Mouse (Mus musculus): Measurements from ENCODE around the gene Lonp1. TPM values are rescaled to one million over a fixed set of nuclear protein-coding genes. Genes with fewer than 3 reads are reported as not detected.
"Not testable (repeated sequence)": the region's sequence is repeated elsewhere in the genome, so short reads cannot be mapped to it uniquely, and the experiment has no call there.

Lonp1 gene
- polyA plus RNA-seq, 1 experiment from 2014 or later, result 53.7 TPM

DNA sequence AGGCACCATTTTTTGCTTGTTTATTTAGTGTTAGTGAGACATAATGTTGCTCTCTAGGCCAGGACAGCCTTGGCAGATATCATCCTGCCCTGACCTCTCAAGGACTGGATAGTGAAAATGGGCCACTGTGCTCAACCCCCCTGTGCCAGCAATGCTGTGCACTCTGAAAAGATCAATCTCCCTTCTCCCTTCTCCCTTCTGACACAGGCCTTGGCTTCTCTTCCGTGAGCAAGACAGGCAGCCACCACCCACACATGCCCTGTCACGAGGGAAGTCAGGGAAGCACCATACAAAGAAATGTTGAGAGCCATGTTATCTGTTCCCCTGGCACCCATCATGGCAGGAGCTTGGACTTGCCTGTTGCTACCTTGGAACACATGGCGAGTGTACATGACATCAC, 28.6 kb upstream of the Lonp1 start:
- ATAC-seq (ENCODE audit: insufficient number of reproducible peaks, insufficient read depth, low FRiP score, low TSS enrichment, low read depth), result no peak
- Histone ChIP-seq H3K9ac (no peak overlapping the region), H3K36me3 (no peaks in the 10 kb centered on the region), H3K9me3 (no peaks in the 10 kb centered on the region), H3K4me1 (no peaks in the 10 kb centered on the region), H3K27me3 (no peaks in the 10 kb centered on the region), H3K4me3 (no peak overlapping the region), H3K27ac (no peak overlapping the region), H3K4me2 (no peak overlapping the region)
- 82% methylated on average over 3 of the region's 3 CpGs for WGBS

GRCm38 (mm10) chr17:56654771-56655170, 28.1 kb upstream of the Lonp1 start:
- H3K4me2 ChIP-seq, result no peak overlapping the region
- no peak overlapping the region for H3K9ac ChIP-seq
- no peaks in the 10 kb centered on the region for H3K9me3 ChIP-seq
- no peak overlapping the region for H3K4me3 ChIP-seq
- no peaks in the 10 kb centered on the region for H3K36me3 ChIP-seq
- no peaks in the 10 kb centered on the region for H3K27me3 ChIP-seq
- 76% methylated on average over 2 of the region's 2 CpGs for WGBS
- no peak for ATAC-seq (ENCODE audit: insufficient number of reproducible peaks, insufficient read depth, low FRiP score, low TSS enrichment, low read depth)
- H3K4me1 ChIP-seq, result no peaks in the 10 kb centered on the region
- no peak overlapping the region for H3K27ac ChIP-seq

GRCm38 (mm10) chr17:56651801-56652200, 25.1 kb upstream of the Lonp1 start:
- Histone ChIP-seq H3K4me1 (no peaks in the 10 kb centered on the region), H3K4me2 (no peak overlapping the region), H3K36me3 (no peaks in the 10 kb centered on the region), H3K27ac (no peak overlapping the region), H3K27me3 (no peaks in the 10 kb centered on the region), H3K4me3 (no peak overlapping the region), H3K9me3 (no peaks in the 10 kb centered on the region), H3K9ac (no peak overlapping the region)
- 34% methylated on average over 10 of the region's 10 CpGs for WGBS
- no peak for ATAC-seq (ENCODE audit: insufficient number of reproducible peaks, insufficient read depth, low FRiP score, low TSS enrichment, low read depth)

DNA sequence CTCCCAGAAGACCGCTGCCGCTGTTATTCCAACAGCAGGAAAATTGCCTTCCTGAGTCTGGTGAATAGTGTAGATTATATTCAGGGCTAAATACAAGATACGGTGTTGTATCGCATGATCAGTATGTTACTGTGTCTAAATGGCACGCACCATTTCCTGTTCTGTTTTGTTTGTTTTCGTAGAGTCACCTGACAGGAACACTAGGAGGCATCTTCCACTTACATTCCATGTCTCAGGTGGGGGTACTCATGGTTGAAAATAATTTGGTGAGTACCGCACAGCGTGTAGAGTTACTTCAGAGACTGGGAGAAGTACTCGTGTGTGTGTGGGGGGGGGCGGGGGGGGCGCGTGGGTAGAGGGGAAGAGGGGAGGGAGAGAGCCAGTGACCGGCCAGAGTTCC, 20.9 kb upstream of the Lonp1 start:
- WGBS, result 59% methylated on average over 11 of the region's 13 CpGs
- no peak for ATAC-seq (ENCODE audit: insufficient number of reproducible peaks, insufficient read depth, low FRiP score, low TSS enrichment, low read depth)
- Histone ChIP-seq H3K9me3 (no peaks in the 10 kb centered on the region), H3K4me1 (no peaks in the 10 kb centered on the region), H3K27me3 (no peaks in the 10 kb centered on the region), H3K27ac (no peak overlapping the region), H3K36me3 (no peaks in the 10 kb centered on the region), H3K4me2 (no peak overlapping the region), H3K4me3 (no peak overlapping the region), H3K9ac (no peak overlapping the region)

DNA sequence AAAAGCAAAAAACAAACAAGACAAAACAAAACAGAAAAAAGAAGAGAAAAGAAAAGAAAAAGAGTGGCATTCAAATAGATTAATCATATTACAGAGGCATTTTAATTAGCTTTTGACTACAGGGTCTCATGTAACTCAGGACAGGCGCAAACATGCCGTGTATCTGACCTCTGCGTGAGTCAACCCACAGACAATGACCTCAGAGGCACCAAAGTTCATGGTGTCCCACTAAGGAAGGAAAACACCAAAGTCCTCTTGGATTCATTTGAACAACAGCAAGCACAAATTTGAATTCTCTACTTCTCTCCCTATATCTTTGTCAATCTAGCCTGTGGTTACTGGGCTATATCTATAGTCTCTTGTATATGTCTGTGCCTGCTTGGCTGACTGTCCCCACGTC, 16.6 kb upstream of the Lonp1 start:
- Histone ChIP-seq H3K4me3 (no peak overlapping the region), H3K27me3 (no peaks in the 10 kb centered on the region), H3K9me3 (no peaks in the 10 kb centered on the region), H3K27ac (no peak overlapping the region), H3K36me3 (no peaks in the 10 kb centered on the region), H3K4me2 (no peak overlapping the region), H3K4me1 (no peaks in the 10 kb centered on the region), H3K9ac (no peak overlapping the region)
- 78% methylated on average over 4 of the region's 4 CpGs for WGBS
- no peak for ATAC-seq (ENCODE audit: insufficient number of reproducible peaks, insufficient read depth, low FRiP score, low TSS enrichment, low read depth)

DNA sequence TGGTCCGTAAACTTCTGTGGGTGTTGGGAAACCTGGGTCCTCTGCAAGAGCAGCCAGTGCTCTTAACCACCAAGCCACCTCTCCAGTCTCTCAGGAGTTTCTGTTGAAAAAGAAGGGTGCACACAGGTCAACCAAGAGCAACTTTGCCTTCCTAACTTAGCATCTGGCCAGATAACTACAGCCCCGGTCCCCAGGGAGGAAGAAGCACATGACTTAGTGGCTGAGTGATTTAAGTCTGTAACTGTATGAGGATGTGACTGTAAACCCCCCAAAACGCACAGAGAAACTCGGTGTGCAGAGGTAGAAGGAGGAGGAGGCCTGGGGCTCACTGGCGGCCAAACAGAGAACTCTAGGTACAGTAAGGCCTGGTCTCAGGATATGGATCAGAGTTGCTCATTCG, 7.3 kb upstream of the Lonp1 start:
- H3K4me2 ChIP-seq, result no peak overlapping the region
- no peak overlapping the region for H3K27ac ChIP-seq
- 83% methylated on average over 6 of the region's 6 CpGs for WGBS
- no peaks in the 10 kb centered on the region for H3K4me1 ChIP-seq
- H3K9me3 ChIP-seq, result no peaks in the 10 kb centered on the region
- H3K9ac ChIP-seq, result no peak overlapping the region
- H3K4me3 ChIP-seq, result no peak overlapping the region
- no peak for ATAC-seq (ENCODE audit: insufficient number of reproducible peaks, insufficient read depth, low FRiP score, low TSS enrichment, low read depth)
- H3K27me3 ChIP-seq, result no peaks in the 10 kb centered on the region
- H3K36me3 ChIP-seq, result no peaks in the 10 kb centered on the region

DNA sequence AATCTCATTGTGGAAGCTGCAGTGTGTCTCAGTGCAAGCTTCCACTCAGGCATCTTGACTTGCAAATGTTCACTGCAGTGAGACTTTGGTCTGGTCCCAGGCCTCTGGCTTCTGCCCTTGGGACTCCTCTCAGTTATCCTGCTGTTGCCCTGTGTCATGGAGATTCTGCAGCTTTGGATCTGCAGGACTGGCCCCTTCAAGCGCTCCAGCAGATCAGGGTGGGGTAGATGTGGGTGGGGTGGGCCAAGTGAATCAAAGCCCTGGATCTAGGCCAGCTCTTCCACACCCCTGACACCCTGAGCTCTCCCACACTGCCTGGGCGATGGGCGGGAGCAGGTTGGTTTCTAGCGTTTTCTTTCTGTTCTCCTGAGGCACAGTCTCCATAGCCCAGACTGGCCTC, 5.1 kb upstream of the Lonp1 start:
- no peak for ATAC-seq (ENCODE audit: insufficient number of reproducible peaks, insufficient read depth, low FRiP score, low TSS enrichment, low read depth)
- no peaks in the 10 kb centered on the region for H3K36me3 ChIP-seq
- no peak overlapping the region for H3K9ac ChIP-seq
- peaks cover 9% of the 10 kb centered on the region for H3K4me1 ChIP-seq
- no peak overlapping the region for H3K4me2 ChIP-seq
- no peak overlapping the region for H3K27ac ChIP-seq
- 54% methylated on average over 4 of the region's 4 CpGs for WGBS
- no peaks in the 10 kb centered on the region for H3K9me3 ChIP-seq
- no peak overlapping the region for H3K4me3 ChIP-seq
- H3K27me3 ChIP-seq, result no peaks in the 10 kb centered on the region

GRCm38 (mm10) chr17:56629800-56630781, 3.4 kb upstream of the Lonp1 start:
- not testable (repeated sequence) for H3K27me3 ChIP-seq; H3K9ac ChIP-seq; ATAC-seq (ENCODE audit: insufficient number of reproducible peaks, insufficient read depth, low FRiP score, low TSS enrichment, low read depth); H3K4me2 ChIP-seq; H3K4me3 ChIP-seq; H3K36me3 ChIP-seq; H3K27ac ChIP-seq; H3K9me3 ChIP-seq
- peaks cover 20% of the 10 kb centered on the region for H3K4me1 ChIP-seq
- 88% methylated on average over 27 of the region's 27 CpGs for WGBS

- Histone ChIP-seq H3K9ac (peak within 1 kb of the TSS; percentile 64), H3K4me1 (peaks cover 27% of the 10 kb centered on the region), H3K4me2 (peak within 1 kb of the TSS; percentile 96), H3K9me3 (no peaks in the 10 kb centered on the region), H3K27ac (peak within 1 kb of the TSS; percentile 82), H3K36me3 (peaks cover 15% of the 10 kb centered on the region), H3K27me3 (no peaks in the 10 kb centered on the region), H3K4me3 (peak within 1 kb of the TSS; percentile 79)
- WGBS, result 6% methylated on average over 26 of the region's 26 CpGs
- no peak for ATAC-seq (ENCODE audit: insufficient number of reproducible peaks, insufficient read depth, low FRiP score, low TSS enrichment, low read depth)
These were observed 1.0 kb upstream of the Lonp1 start, which contains the start of gene Catsperd for GRCm38 (mm10) chr17:56627530-56628277. Gene Catsperd (plus strand): TSS chr17:56628143.

DNA sequence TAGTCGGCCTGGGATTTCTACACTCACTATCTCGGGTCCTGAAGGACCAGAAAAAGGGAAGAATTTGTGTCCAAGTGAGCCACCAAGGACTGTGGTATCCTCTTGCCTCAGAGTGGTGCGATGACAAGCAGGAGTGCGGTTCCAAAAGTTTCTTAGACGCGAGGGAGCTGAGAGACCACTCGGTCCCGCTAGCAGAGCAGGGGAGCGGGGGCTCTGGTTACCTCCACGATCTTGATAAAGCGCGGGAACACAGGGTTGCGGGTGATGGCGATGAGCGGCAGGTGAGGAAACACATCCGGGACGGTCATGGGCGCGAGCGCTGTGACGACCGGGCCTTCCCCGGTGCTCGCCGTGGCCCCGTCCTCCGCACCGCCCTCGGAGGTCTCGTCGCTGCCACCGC, 427 bp downstream of the Lonp1 start:
- Histone ChIP-seq H3K4me3 (peak overlapping the region; percentile 79), H3K4me2 (peak overlapping the region; percentile 96), H3K4me1 (peaks cover 27% of the 10 kb centered on the region), H3K9ac (peak overlapping the region; percentile 93), H3K27ac (peak overlapping the region; percentile 65; the same call in 1 of the 2 replicates), H3K9me3 (no peaks in the 10 kb centered on the region), H3K27me3 (no peaks in the 10 kb centered on the region), H3K36me3 (peaks cover 28% of the 10 kb centered on the region)
- under 1% methylated on average over 32 of the region's 32 CpGs for WGBS
- no peak for ATAC-seq (ENCODE audit: insufficient number of reproducible peaks, insufficient read depth, low FRiP score, low TSS enrichment, low read depth)

- H3K9me3 ChIP-seq, result no peaks in the 10 kb centered on the region
- H3K4me1 ChIP-seq, result peaks cover 27% of the 10 kb centered on the region
- ATAC-seq (ENCODE audit: insufficient number of reproducible peaks, insufficient read depth, low FRiP score, low TSS enrichment, low read depth), result no peak
- WGBS, result 81% methylated on average over 3 of the region's 3 CpGs
- H3K27me3 ChIP-seq, result no peaks in the 10 kb centered on the region
- 0 out of 2 replicates have a peak overlapping the region, but pooled peaks have one; percentile 37 for H3K9ac ChIP-seq
- H3K27ac ChIP-seq, result no peak overlapping the region
- peaks cover 35% of the 10 kb centered on the region for H3K36me3 ChIP-seq
- H3K4me2 ChIP-seq, result peak overlapping the region; percentile 96
- peak overlapping the region; percentile 79 for H3K4me3 ChIP-seq
These were observed 1.2 kb downstream of the Lonp1 start for GRCm38 (mm10) chr17:56625495-56625894.
